Mouse (Mus musculus): ENCODE measurements around the gene Tmem109. TPM values are rescaled to one million over a fixed set of nuclear protein-coding genes. Genes with fewer than 3 reads are reported as not detected.

The Tmem109 gene
- polyA plus RNA-seq, 1 experiment: 278 TPM

GRCm38 (mm10) chr19:10832030-10832429 is 49.8 kb downstream of the Tmem109 start:
- no peak overlapping the region for H3K4me3 ChIP-seq (replicated peaks; ENCODE audit: extremely low read depth, low read depth, low read length)
- no peak for DNase-seq
- no peaks in the 10 kb centered on the region for H3K4me1 ChIP-seq (ENCODE audit: control insufficient read depth, insufficient read depth, low read length)
- TF ChIP-seq POLR2A (IDR thresholded peaks at IDR 0.05; ENCODE audit: borderline replicate concordance, extremely low read depth, low read depth, low read length) (no peak), CTCF (IDR thresholded peaks at IDR 0.05; ENCODE audit: insufficient read depth, low read length) (no peak)
- 55% methylated on average over 3 of the region's 3 CpGs for WGBS

DNA sequence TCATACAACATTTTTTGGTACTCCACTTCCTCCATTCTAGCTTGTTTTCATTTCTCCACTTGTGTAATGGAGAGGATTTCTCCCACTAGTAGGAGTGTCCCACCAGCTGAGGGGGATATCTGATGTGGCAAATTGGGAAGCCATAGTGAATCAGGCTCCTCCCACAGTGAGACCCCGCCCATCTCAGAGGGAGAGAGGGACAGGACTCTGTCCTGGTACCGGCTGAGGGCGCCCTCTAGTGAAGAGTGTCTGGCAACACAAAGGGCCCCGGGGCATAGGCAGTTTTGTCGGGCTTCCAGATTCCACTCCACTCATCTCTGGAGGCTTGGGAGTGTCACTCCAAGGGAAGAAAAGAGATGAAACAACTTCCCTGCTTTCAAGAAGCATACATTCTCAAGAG is 50.4 kb downstream of the Tmem109 start:
- 10% methylated on average over 5 of the region's 5 CpGs for WGBS
- no peak overlapping the region for H3K4me3 ChIP-seq (replicated peaks; ENCODE audit: extremely low read depth, low read depth, low read length)
- no peak for TF ChIP-seq POLR2A (IDR thresholded peaks at IDR 0.05; ENCODE audit: borderline replicate concordance, extremely low read depth, low read depth, low read length)
- TF ChIP-seq CTCF (IDR thresholded peaks at IDR 0.05; ENCODE audit: insufficient read depth, low read length): peak; percentile 35; the same call in 1 of the 2 replicates
- no peaks in the 10 kb centered on the region for H3K4me1 ChIP-seq (ENCODE audit: control insufficient read depth, insufficient read depth, low read length)
- DNase-seq: peak; percentile 64

GRCm38 (mm10) chr19:10829436-10830175 is 52.2 kb downstream of the Tmem109 start, which contains the start of gene Cd6:
Cd6 (minus strand) TSS chr19:10830058.
- Histone ChIP-seq H3K4me1 (ENCODE audit: control insufficient read depth, insufficient read depth, low read length) (no peaks in the 10 kb centered on the region), H3K4me3 (replicated peaks; ENCODE audit: extremely low read depth, low read depth, low read length) (peak within 1 kb of the TSS; percentile 11)
- TF ChIP-seq POLR2A (IDR thresholded peaks at IDR 0.05; ENCODE audit: borderline replicate concordance, extremely low read depth, low read depth, low read length) (no peak), CTCF (IDR thresholded peaks at IDR 0.05; ENCODE audit: insufficient read depth, low read length) (no peak)
- DNase-seq: no peak
- whole genome bisulfite sequencing: 83% methylated on average over 16 of the region's 16 CpGs

GRCm38 (mm10) chr19:10828321-10828720 is 53.5 kb downstream of the Tmem109 start:
- DNase-seq: no peak
- WGBS: 85% methylated on average over 5 of the region's 5 CpGs

DNA sequence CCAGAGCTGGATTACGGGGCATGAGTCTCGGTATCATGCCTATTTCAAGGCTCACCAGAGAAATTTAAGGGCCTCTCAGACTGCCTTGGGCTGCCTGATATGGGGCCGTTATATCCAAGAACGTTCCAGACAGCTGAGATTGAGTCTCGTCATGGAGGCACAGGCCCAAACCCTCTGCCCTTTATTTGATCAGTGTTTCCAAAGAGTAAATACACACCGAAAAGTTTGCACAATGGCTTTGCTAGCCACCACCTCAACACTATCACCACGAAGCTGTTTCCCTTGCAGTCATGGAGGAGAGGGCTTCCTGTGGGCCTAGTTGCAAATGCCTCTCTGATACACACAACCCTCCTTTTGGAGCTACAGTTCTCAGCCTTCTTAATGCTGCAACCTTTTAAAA is 57.7 kb downstream of the Tmem109 start:
- WGBS: 75% methylated on average over 7 of the region's 7 CpGs
- H3K4me3 ChIP-seq (replicated peaks; ENCODE audit: extremely low read depth, low read depth, low read length): no peak overlapping the region
- H3K4me1 ChIP-seq (ENCODE audit: control insufficient read depth, insufficient read depth, low read length): no peaks in the 10 kb centered on the region
- TF ChIP-seq POLR2A (IDR thresholded peaks at IDR 0.05; ENCODE audit: borderline replicate concordance, extremely low read depth, low read depth, low read length) (no peak), CTCF (IDR thresholded peaks at IDR 0.05; ENCODE audit: insufficient read depth, low read length) (no peak)
- no peak for DNase-seq

More at GRCm38 (mm10) chr19:10828321-10828720, 53.5 kb downstream of the Tmem109 start:
- TF ChIP-seq CTCF (IDR thresholded peaks at IDR 0.05; ENCODE audit: insufficient read depth, low read length) (no peak), POLR2A (IDR thresholded peaks at IDR 0.05; ENCODE audit: borderline replicate concordance, extremely low read depth, low read depth, low read length) (no peak)
- Histone ChIP-seq H3K4me1 (ENCODE audit: control insufficient read depth, insufficient read depth, low read length) (no peaks in the 10 kb centered on the region), H3K4me3 (replicated peaks; ENCODE audit: extremely low read depth, low read depth, low read length) (no peak overlapping the region)

DNA sequence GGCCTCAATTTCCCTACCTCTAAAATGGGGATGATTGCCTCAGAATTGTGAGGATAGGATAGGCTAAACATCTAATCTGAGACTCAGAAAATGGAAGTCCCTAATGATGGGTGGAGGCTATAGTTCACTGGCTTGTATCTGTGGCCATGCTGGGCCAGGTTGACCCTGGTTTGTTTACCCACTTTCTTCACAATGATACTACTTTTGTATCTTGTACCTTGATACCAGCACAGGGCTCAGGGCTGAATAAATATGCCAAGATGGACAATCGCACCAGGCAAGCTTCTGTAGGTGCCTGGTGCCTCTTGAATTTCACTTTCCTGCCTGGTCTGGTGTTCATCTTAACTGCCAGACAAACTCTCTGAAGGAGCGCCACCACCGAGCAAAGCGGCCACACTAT is 59.3 kb downstream of the Tmem109 start:
- 98% methylated on average over 4 of the region's 4 CpGs for WGBS
- H3K4me3 ChIP-seq (replicated peaks; ENCODE audit: extremely low read depth, low read depth, low read length): no peak overlapping the region
- TF ChIP-seq POLR2A (IDR thresholded peaks at IDR 0.05; ENCODE audit: borderline replicate concordance, extremely low read depth, low read depth, low read length): no peak
- TF ChIP-seq CTCF (IDR thresholded peaks at IDR 0.05; ENCODE audit: insufficient read depth, low read length): no peak
- no peak for DNase-seq
- H3K4me1 ChIP-seq (ENCODE audit: control insufficient read depth, insufficient read depth, low read length): no peaks in the 10 kb centered on the region

DNA sequence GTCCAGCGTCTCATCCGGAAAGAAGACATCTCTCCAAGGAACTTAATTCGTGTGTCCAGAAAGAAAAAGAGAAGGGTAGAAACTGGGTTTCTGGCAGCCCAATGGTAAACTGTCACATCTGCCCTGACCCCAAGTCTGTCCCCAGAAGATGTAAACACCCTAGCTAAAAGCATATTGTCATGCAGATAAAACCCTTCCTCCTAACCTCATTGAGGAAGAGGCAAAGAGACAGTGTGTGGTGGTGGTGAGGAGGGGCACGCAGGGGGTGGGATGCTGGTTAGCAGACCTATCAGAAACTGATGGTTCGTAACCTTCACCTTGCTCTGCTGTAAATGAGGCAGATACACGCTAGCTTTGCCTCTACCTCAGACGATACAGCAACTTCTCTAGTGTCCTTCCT is 60.5 kb downstream of the Tmem109 start:
- WGBS: 69% methylated on average over 7 of the region's 7 CpGs
- H3K4me1 ChIP-seq (ENCODE audit: control insufficient read depth, insufficient read depth, low read length): no peaks in the 10 kb centered on the region
- DNase-seq: no peak
- no peak overlapping the region for H3K4me3 ChIP-seq (replicated peaks; ENCODE audit: extremely low read depth, low read depth, low read length)
- TF ChIP-seq POLR2A (IDR thresholded peaks at IDR 0.05; ENCODE audit: borderline replicate concordance, extremely low read depth, low read depth, low read length) (no peak), CTCF (IDR thresholded peaks at IDR 0.05; ENCODE audit: insufficient read depth, low read length) (no peak)

Other genes starting within 250 kb of the Tmem109 start
- 0.14 and 0.16 TPM in 2 replicates for gene Vwce, start 247.8 kb downstream of the Tmem109 start, polyA plus RNA-seq (2012; rRNA removed)
- gene Pga5, start 203.9 kb downstream of the Tmem109 start, polyA plus RNA-seq (2012; rRNA removed): not detected in 2 replicates
- 33.0 and 39.3 TPM in 2 replicates for gene Vps37c, start 193.3 kb downstream of the Tmem109 start, polyA plus RNA-seq (2012; rRNA removed)
- gene Cd5, start 143.0 kb downstream of the Tmem109 start, polyA plus RNA-seq (2012; rRNA removed): 2.4 and 4.4 TPM in 2 replicates
- 2.8 and 3.5 TPM in 2 replicates for gene Cd6, start 51.9 kb downstream of the Tmem109 start, polyA plus RNA-seq (2012; rRNA removed)
- gene Slc15a3, start 42.3 kb downstream of the Tmem109 start, polyA plus RNA-seq (2012; rRNA removed): 33.3 and 42.0 TPM in 2 replicates
- gene Tmem132a, start 12.1 kb downstream of the Tmem109 start, polyA plus RNA-seq (2012; rRNA removed): 22.4 and 23.5 TPM in 2 replicates
- 159 and 186 TPM in 2 replicates for gene Prpf19, start 13.2 kb upstream of the Tmem109 start, polyA plus RNA-seq (2012; rRNA removed)
- 0.21 and 0.33 TPM in 2 replicates for gene Zp1, start 38.6 kb upstream of the Tmem109 start, polyA plus RNA-seq (2012; rRNA removed)
- gene Ptgdr2, start 55.2 kb upstream of the Tmem109 start, polyA plus RNA-seq (2012; rRNA removed): 4.8 and 6.6 TPM in 2 replicates
- gene Ccdc86, start 67.3 kb upstream of the Tmem109 start, polyA plus RNA-seq (2012; rRNA removed): 3.9 and 4.7 TPM in 2 replicates
- not detected in 2 replicates for gene Ms4a10, start 92.7 kb upstream of the Tmem109 start, polyA plus RNA-seq (2012; rRNA removed)
- 1.8 and 2.3 TPM in 2 replicates for gene Ms4a15, start 111.2 kb upstream of the Tmem109 start, polyA plus RNA-seq (2012; rRNA removed)
- not detected in 2 replicates for gene Ms4a18, start 136.0 kb upstream of the Tmem109 start, polyA plus RNA-seq (2012; rRNA removed)
- 15.4 and 18.5 TPM in 2 replicates for gene Ms4a8a, start 199.1 kb upstream of the Tmem109 start, polyA plus RNA-seq (2012; rRNA removed)
- not detected in 2 replicates for gene 1700017D01Rik, start 248.9 kb upstream of the Tmem109 start, polyA plus RNA-seq (2012; rRNA removed)

Measured in lung, adult 2 months (tissue).